Mouse (Mus musculus) skeletal muscle tissue, postnatal 0 days (tissue): ENCODE results near the gene Rbm45. TPM values are rescaled to one million over a fixed set of nuclear protein-coding genes. Genes with fewer than 3 reads are reported as not detected.

Source experiments
- polyA plus RNA-seq: library from polyadenylated mRNA; unstranded; fragments of >200 nt; fragmentation: Nextera tagmentation; extraction: Ambion mirVana; gene quantifications from 2 replicates; pipeline ENCODE4 v1.2.1, GENCODE M21; 2015

The Rbm45 gene
- 7.4 and 8.6 TPM in 2 replicates for polyA plus RNA-seq

DNA sequence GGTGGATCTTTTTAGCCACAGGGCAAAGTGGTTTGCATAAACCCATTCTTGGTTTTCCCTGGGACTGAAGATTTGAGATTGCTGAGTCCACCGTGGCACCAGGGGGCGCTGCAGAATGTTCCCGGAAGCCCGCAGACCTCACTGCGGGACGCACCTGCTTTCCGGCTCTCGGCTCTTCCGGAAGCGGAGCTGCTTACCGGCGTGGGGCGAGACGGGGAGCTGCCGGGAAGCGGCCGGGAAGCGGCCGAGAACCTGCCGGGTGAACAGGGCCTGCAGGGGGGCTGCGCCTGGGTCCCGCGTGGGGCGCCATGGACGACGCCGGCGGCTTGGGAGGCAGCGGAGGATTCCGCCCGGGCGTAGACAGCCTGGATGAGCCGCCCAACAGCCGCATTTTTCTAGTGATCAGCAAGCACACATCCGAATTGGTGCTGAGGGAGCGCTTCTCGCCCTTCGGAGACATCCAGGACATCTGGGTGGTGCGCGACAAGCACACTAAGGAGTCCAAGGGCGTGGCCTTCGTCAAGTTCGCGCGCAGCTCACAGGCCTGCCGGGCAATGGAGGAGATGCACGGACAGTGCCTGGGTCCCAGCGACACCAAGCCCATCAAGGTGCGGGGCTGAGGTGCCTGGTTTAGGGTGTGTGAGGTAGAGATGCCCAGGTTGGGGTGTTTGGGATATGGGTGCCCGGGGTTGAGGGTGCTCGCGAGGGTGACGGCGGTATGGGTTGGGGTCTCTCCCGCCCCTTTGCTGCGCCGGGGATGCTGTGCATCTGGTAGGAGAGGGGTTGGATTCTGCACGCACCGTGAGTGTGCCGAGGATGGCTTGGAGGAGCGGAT, at the start of gene Rbm45:
Gene Rbm45 (plus strand): TSS at position 164 of the 835 bp plus-strand sequence.

DNA sequence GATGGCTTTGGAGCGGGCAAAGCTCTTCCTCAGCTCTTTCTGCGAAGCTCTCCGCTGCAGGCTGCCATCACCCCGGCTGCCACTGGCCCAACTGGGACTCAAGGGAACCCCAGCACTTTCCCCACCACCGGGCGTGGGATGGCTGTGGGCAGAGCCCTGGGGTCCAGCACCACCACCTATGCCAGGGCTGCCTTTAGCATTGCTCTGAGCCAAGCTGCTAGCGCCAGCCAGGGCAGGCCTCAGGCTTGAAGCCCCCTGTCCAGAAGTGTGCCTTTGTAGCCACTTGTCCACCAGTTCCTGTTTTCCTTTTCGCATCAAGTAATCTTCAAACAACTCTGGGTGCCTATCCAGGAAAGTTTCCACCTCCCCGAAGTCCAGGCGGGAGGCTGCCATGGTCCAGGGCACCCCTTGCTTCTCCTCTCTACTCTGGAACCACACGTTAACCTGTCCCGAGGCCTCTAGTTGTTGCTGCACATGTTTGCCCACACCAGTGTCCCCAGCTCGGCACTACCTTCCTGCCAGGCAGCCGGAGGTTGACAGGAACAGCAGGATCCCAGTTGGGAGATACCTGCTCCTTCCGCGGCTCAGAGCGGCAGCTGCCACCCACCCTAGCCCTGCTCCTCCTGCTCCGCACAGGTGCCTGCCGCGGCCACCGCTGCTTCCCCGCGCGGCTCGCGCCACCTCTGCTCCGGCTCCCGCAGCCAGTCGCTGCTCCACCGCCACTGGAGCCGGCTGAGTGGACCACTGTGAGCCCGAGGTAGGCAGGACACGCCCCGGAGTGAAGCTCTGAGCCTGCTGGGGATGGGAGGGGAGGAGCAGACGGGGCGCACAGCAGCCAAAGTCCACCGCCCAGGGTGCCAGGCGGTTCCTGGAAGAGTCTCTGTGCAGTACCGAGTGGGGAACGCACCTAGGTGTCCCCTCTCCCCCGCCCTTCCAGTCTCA, 31.3 kb upstream of the Rbm45 start, which contains the start of gene Pde11a:
Gene Pde11a (minus strand): TSS at position 560 of the 942 bp plus-strand sequence.

DNA sequence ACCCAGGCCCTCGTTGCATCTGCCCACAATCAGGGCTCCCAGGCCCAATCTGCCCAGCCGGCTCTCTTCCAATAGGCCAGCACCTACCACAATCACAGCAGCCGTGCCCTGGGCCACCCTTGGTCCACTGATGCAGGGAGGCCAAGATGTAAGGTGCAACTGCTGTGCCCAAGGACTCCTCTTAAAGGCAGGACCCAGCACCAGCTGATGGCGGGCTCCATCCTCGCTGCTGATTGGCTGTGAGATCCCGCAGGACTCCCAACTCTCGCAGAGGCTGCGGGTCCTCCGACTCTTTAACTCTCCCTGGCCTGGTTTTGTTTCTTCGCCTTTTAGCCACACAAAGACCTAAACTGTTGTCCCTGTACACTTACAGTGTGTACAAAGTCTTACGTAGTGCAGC, 9.6 kb upstream of the Rbm45 start, which contains the start of gene Cyct:
Gene Cyct (minus strand): TSS at position 225 of the 400 bp plus-strand sequence.

DNA sequence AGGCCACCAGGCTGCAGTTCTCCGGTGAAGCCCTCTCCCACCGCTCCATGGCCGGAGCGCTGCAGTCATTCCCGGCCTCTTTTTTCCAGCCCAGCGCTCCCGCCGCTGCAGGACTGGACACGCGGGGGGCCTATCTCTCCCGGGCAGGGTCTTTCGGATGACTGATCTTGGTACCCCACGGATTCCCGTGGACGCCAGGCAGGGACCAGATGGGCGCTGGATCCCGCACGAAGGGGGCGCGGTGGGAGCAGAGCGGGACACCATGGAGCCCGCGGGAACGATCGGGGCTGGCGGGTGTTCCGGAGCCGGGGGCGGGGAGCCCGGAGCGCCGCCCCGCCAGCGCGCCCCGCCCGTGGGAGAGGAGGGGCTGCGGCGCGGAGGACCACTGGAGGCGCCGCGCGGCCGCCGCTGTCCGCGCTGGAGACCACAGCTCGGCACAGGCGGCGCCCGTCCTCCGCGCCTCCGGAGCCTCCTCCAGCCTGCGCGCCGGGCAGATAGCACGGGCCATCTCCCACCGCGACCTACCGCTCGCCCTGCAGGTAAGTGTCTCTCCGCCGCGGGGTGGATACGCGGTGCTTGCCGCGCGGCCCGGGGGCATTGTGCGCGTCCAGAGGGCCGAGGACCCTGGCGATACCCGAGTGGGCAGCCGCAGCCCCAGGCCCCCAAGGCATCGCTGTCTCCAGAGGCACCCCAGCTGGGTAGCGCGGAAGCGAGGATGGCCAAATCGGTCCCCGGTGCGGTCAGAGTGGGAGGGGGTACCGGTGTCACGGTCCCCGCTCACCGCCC, 36.6 kb downstream of the Rbm45 start, which contains the start of gene Osbpl6:
Gene Osbpl6 (plus strand): TSS at position 358 of the 786 bp plus-strand sequence.

Other genes with a start within 250 kb of the Rbm45 start
- gene Pde11a, start 31.2 kb upstream of the Rbm45 start, polyA plus RNA-seq: 0.05 and 0.10 TPM in 2 replicates
- gene Cyct, start 9.5 kb upstream of the Rbm45 start, polyA plus RNA-seq: not detected in 2 replicates
- gene Osbpl6, start 36.5 kb downstream of the Rbm45 start, polyA plus RNA-seq: 2.0 and 2.3 TPM in 2 replicates